Mouse (Mus musculus) ES-E14 (cell line): ENCODE results near the gene Celsr3.

Source experiments
- CHD2 ChIP-seq: IDR thresholded peaks from 2 replicates; pipeline ENCODE4 v1.6.1; 2014; ENCODE audit warnings: mild to moderate bottlenecking, low read depth, low read length, inconsistent platforms
- HCFC1 ChIP-seq: IDR thresholded peaks from 2 replicates; pipeline ENCODE4 v1.6.1; 2012; ENCODE audit warnings: low read length, inconsistent platforms, borderline replicate concordance; ENCODE audit not compliant: insufficient read depth
- MAFK ChIP-seq: IDR thresholded peaks from 2 replicates; pipeline ENCODE4 v1.6.1; 2014; ENCODE audit warnings: mild to moderate bottlenecking, low read depth, low read length, inconsistent platforms; ENCODE audit not compliant: insufficient read depth
- ZNF384 ChIP-seq: IDR thresholded peaks from 2 replicates; pipeline ENCODE4 v1.6.1; 2012; ENCODE audit warnings: low read depth, low read length, inconsistent platforms

GRCm38 (mm10) chr9:108787080-108787479 lies 39.0 kb upstream of the Celsr3 start:
- TF ChIP-seq MAFK (no peak), ZNF384 (no peak), HCFC1 (no peak), CHD2 (no peak)
